Mouse (Mus musculus) small intestine, adult 2 months (tissue): ENCODE measurements around the gene Rpl31. TPM values are rescaled to one million over a fixed set of nuclear protein-coding genes. Genes with fewer than 3 reads are reported as not detected.

Source experiments
- H3K27ac ChIP-seq: fragments of 200-500 bp; 2 replicates; pipeline ENCODE4 v1.5.1; 2012; ENCODE audit warnings: low read depth, low read length, control low read depth, inconsistent platforms; ENCODE audit not compliant: insufficient read depth
- H3K27me3 ChIP-seq: fragments of 200-500 bp; 2 replicates; pipeline ENCODE4 v1.6.1; 2012; ENCODE audit warnings: mild to moderate bottlenecking, moderate library complexity, low read length, inconsistent platforms; ENCODE audit not compliant: control insufficient read depth, insufficient read depth
- H3K36me3 ChIP-seq: fragments of 200-500 bp; 2 replicates; pipeline ENCODE4 v1.6.1; 2012; ENCODE audit warnings: mild to moderate bottlenecking, low read length, control low read depth, inconsistent platforms; ENCODE audit not compliant: control insufficient read depth, insufficient read depth
- H3K4me1 ChIP-seq: fragments of 200-500 bp; 2 replicates; pipeline ENCODE4 v1.6.1; 2012; ENCODE audit warnings: low read length, inconsistent platforms, mixed read lengths; ENCODE audit not compliant: control insufficient read depth, insufficient read depth, insufficient read length
- H3K4me3 ChIP-seq: fragments of 200-500 bp; 2 replicates; pipeline ENCODE4 v1.5.1; 2012; ENCODE audit warnings: low read depth, mild to moderate bottlenecking, control low read depth, inconsistent platforms, low read length, moderate library complexity
- CTCF ChIP-seq: fragments of 200-500 bp; IDR thresholded peaks from 2 replicates; pipeline ENCODE4 v1.5.1; 2012; ENCODE audit warnings: low read depth, mild to moderate bottlenecking, control low read depth, inconsistent platforms, low read length, moderate library complexity, mixed read lengths; ENCODE audit not compliant: insufficient replicate concordance, insufficient read length; ENCODE audit errors: extremely low read depth
- POLR2A ChIP-seq: fragments of 200-500 bp; IDR thresholded peaks from 2 replicates; pipeline ENCODE4 v1.6.1; 2012; ENCODE audit warnings: low read depth, mild to moderate bottlenecking, control low read depth, inconsistent platforms, low read length, moderate library complexity
- WGBS: fragments of 180-500 bp; shearing (Covaris S2); methylation state at CpG from one replicate; pipeline ENCODE4 v1.1.7; 2018; 5-methylcytosine and 5-hydroxymethylcytosine counted together
- polyA plus RNA-seq: library from polyadenylated mRNA; depleted of rRNA; stranded (reverse); fragments of >200 nt; gene quantifications from 2 replicates; pipeline ENCODE4 v1.2.3, GENCODE M21; 2012

Rpl31 gene
- polyA plus RNA-seq, 1 experiment: 55.5 TPM

GRCm38 (mm10) chr1:39341807-39342206 is 25.8 kb upstream of the Rpl31 start:
- H3K27ac ChIP-seq: no peak overlapping the region
- H3K4me1 ChIP-seq: peaks cover 5% of the 10 kb centered on the region
- WGBS: 89% methylated on average over 4 of the region's 4 CpGs
- no peaks in the 10 kb centered on the region for H3K27me3 ChIP-seq
- peaks cover 20% of the 10 kb centered on the region for H3K36me3 ChIP-seq
- TF ChIP-seq POLR2A: no peak
- TF ChIP-seq CTCF: no peak
- H3K4me3 ChIP-seq: no peak overlapping the region

GRCm38 (mm10) chr1:39343242-39343641 is 24.4 kb upstream of the Rpl31 start:
- H3K27me3 ChIP-seq: no peaks in the 10 kb centered on the region
- peaks cover 28% of the 10 kb centered on the region for H3K36me3 ChIP-seq
- 90% methylated on average over 5 of the region's 5 CpGs for WGBS
- no peak overlapping the region for H3K4me3 ChIP-seq
- no peak overlapping the region for H3K27ac ChIP-seq
- peaks cover 5% of the 10 kb centered on the region for H3K4me1 ChIP-seq
- TF ChIP-seq CTCF: no peak
- no peak for TF ChIP-seq POLR2A

- WGBS: 74% methylated on average over 21 of the region's 21 CpGs
- H3K36me3 ChIP-seq: peaks cover 27% of the 10 kb centered on the region
- TF ChIP-seq CTCF (no peak), POLR2A (no peak)
- H3K27me3 ChIP-seq: no peaks in the 10 kb centered on the region
- H3K4me3 ChIP-seq: no peak overlapping the region
- no peak overlapping the region for H3K27ac ChIP-seq
- H3K4me1 ChIP-seq: no peaks in the 10 kb centered on the region
Measured at GRCm38 (mm10) chr1:39344981-39345600, 22.6 kb upstream of the Rpl31 start.

GRCm38 (mm10) chr1:39349001-39349400 is 18.6 kb upstream of the Rpl31 start:
- H3K27me3 ChIP-seq: no peaks in the 10 kb centered on the region
- peaks cover 28% of the 10 kb centered on the region for H3K36me3 ChIP-seq
- TF ChIP-seq CTCF: no peak
- TF ChIP-seq POLR2A: no peak
- no peak overlapping the region for H3K27ac ChIP-seq
- no peaks in the 10 kb centered on the region for H3K4me1 ChIP-seq
- 76% methylated on average over 1 of the region's 1 CpGs for WGBS
- no peak overlapping the region for H3K4me3 ChIP-seq

GRCm38 (mm10) chr1:39349427-39349826 is 18.2 kb upstream of the Rpl31 start:
- Histone ChIP-seq H3K4me3 (no peak overlapping the region), H3K27ac (no peak overlapping the region), H3K27me3 (no peaks in the 10 kb centered on the region), H3K4me1 (no peaks in the 10 kb centered on the region), H3K36me3 (peaks cover 28% of the 10 kb centered on the region)
- TF ChIP-seq CTCF (no peak), POLR2A (no peak)
- 84% methylated on average over 7 of the region's 7 CpGs for WGBS

GRCm38 (mm10) chr1:39361754-39362514 is 5.7 kb upstream of the Rpl31 start:
- H3K27ac ChIP-seq: no peak overlapping the region
- no peak for TF ChIP-seq CTCF
- TF ChIP-seq POLR2A: no peak
- H3K27me3 ChIP-seq: no peaks in the 10 kb centered on the region
- H3K4me3 ChIP-seq: no peak overlapping the region
- 0 out of 2 replicates have a peak, but pooled peaks cover 3% of the 10 kb centered on the region for H3K36me3 ChIP-seq
- 67% methylated on average over 24 of the region's 24 CpGs for WGBS
- no peaks in the 10 kb centered on the region; the same call in 1 of the 2 replicates for H3K4me1 ChIP-seq

- H3K27ac ChIP-seq: no peak overlapping the region
- H3K27me3 ChIP-seq: no peaks in the 10 kb centered on the region
- H3K4me3 ChIP-seq: no peak overlapping the region
- H3K36me3 ChIP-seq: 0 out of 2 replicates have a peak, but pooled peaks cover 3% of the 10 kb centered on the region
- H3K4me1 ChIP-seq: peaks cover 1% of the 10 kb centered on the region; the same call in 1 of the 2 replicates
- no peak for TF ChIP-seq POLR2A
- no peak for TF ChIP-seq CTCF
- WGBS: 56% methylated on average over 7 of the region's 7 CpGs
Measured at GRCm38 (mm10) chr1:39362515-39362893, 5.1 kb upstream of the Rpl31 start.
